9 mouse cellular contexts compared by ENCODE assay signal in the genomic region with DNA sequence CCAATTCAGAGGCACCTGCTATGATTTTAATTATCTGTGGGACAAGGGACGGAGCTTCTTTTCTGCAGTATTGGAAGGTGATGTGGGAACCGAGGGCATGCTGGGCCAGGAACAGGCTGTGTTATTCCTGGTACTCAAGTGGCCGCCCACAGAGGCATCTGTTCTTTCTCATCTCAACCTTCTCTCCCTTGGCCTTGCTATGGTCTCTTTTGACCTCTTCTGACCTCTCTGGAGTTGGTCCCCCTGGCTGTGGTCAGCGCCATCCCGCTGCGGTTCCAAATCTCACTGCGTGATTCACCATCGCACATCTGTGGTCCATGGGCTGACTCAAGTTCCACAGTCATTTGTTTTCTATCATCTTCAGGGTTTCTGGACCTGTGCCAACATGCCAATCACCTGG.
DNase-seq lines count a peak whose midpoint lies in the region.
"Had no signal": no experiment of that assay in that cellular context is flagged by ENCODE, and none has a peak within 500 bp of the region (broad histone marks: within the 10 kb centered on the region; RNA-seq: fewer than 3 reads in every experiment).

No protein-coding gene starts in this region.

- intact Hi-C loops in heart, postnatal 10 days (cut with DNase I) = no loop called here

- peak; percentile 61 for DNase-seq in 3T3-L1 (ENCODE audit: low read depth, low spot score)
- DNase-seq in cerebellum, adult 11-12 months = peak; percentile 62
- DNase-seq in fibroblast of lung, adult 2 months (ENCODE audit: low read depth) = peak; percentile 52
- DNase-seq in heart, postnatal 10 days = peak; percentile 50 to 56
- DNase-seq in frontal cortex, adult 2 months (ENCODE audit: extremely low spot score in 1 of 2, low spot score in 1 of 2) = no peak
- no peak for DNase-seq in testis, postnatal 10 days (ENCODE audit: low spot score)
- no peak for DNase-seq in lung, postnatal 14 days
- DNase-seq: forebrain, postnatal 0 days; liver had no signal

Comparison
In these comparisons a context has a peak if more than half of its experiments do, and no peak if none do; other contexts are left out.
1. DNase-seq: peak in 3T3-L1 (single experiment), cerebellum, adult 11-12 months (single experiment), fibroblast of lung, adult 2 months (single experiment) and heart, postnatal 10 days (2 of 2); none in frontal cortex, adult 2 months (0 of 2), testis, postnatal 10 days (single experiment) and lung, postnatal 14 days (single experiment).